Mouse (Mus musculus) hindbrain, embryonic 11.5 days (tissue): ENCODE results near the gene Pick1. TPM values are rescaled to one million over a fixed set of nuclear protein-coding genes. Genes with fewer than 3 reads are reported as not detected.

ENCODE experiments used
- polyA plus RNA-seq: library from polyadenylated mRNA; unstranded; fragments of >200 nt; fragmentation: Nextera tagmentation; extraction: Ambion mirVana; gene quantifications from 2 replicates; pipeline ENCODE4 v1.2.1, GENCODE M21; 2014

Pick1 gene
- polyA plus RNA-seq, 1 experiment from 2014 or later, result 28.0 TPM

Other genes with a start within 250 kb of the Pick1 start
- gene H1f0, start 200.7 kb upstream of the Pick1 start, polyA plus RNA-seq, result 154 and 306 TPM in 2 replicates
- gene Galr3, start 187.3 kb upstream of the Pick1 start, polyA plus RNA-seq, result not detected in 2 replicates
- gene Ankrd54, start 166.3 kb upstream of the Pick1 start, polyA plus RNA-seq, result 56.3 and 59.7 TPM in 2 replicates
- gene Eif3l, start 154.0 kb upstream of the Pick1 start, polyA plus RNA-seq, result 226 and 241 TPM in 2 replicates
- gene Micall1, start 120.3 kb upstream of the Pick1 start, polyA plus RNA-seq, result 5.3 and 7.2 TPM in 2 replicates
- 336 and 363 TPM in 2 replicates for gene Polr2f, start 88.2 kb upstream of the Pick1 start, polyA plus RNA-seq
- 13.5 and 15.0 TPM in 2 replicates for gene 1700088E04Rik, start 87.9 kb upstream of the Pick1 start, polyA plus RNA-seq
- gene Sox10, start 63.9 kb upstream of the Pick1 start, polyA plus RNA-seq, result 11.4 and 16.8 TPM in 2 replicates
- 0.35 and 0.68 TPM in 2 replicates for gene Gm49486, start 218 bp downstream of the Pick1 start, polyA plus RNA-seq
- 0.26 TPM in 1 of 2 replicates, not detected in the other for gene Slc16a8, start 25.6 kb downstream of the Pick1 start, polyA plus RNA-seq
- 1.4 and 1.5 TPM in 2 replicates for gene Baiap2l2, start 56.4 kb downstream of the Pick1 start, polyA plus RNA-seq
- 18.0 and 20.4 TPM in 2 replicates for gene Pla2g6, start 99.2 kb downstream of the Pick1 start, polyA plus RNA-seq
- gene Maff, start 117.4 kb downstream of the Pick1 start, polyA plus RNA-seq, result 1.6 and 1.8 TPM in 2 replicates
- 32.7 and 33.5 TPM in 2 replicates for gene Tmem184b, start 174.4 kb downstream of the Pick1 start, polyA plus RNA-seq
- gene Csnk1e, start 226.4 kb downstream of the Pick1 start, polyA plus RNA-seq, result 193 and 195 TPM in 2 replicates